Mouse (Mus musculus) liver, embryonic 11.5 days (tissue): ENCODE results near the gene Chmp3. TPM values are rescaled to one million over a fixed set of nuclear protein-coding genes. Genes with fewer than 3 reads are reported as not detected.

ENCODE experiments used
- ATAC-seq: fragments of 200-750 bp; cut with Nextera tagmentation; replicated peaks from 2 replicates; pipeline ENCODE4 v1.8.0; 2017; ENCODE audit warnings: moderate number of reproducible peaks, mild to moderate bottlenecking, moderate TSS enrichment, moderate library complexity; ENCODE audit not compliant: low FRiP score
- DNase-seq: peaks from one replicate; pipeline ENCODE4 v3.0.0-alpha.2; 2017; ENCODE audit warnings: low spot score
- H3K27ac ChIP-seq: fragments of 300-500 bp; sonication (generic); 2 replicates; pipeline ENCODE4 v1.5.1; 2014; ENCODE audit warnings: mild to moderate bottlenecking, low read depth, low read length, control low read depth
- H3K27me3 ChIP-seq: fragments of 300-500 bp; sonication (generic); replicated peaks from 2 replicates; pipeline ENCODE4 v1.6.1; 2014; ENCODE audit warnings: low read length, mixed read lengths; ENCODE audit not compliant: control insufficient read depth, insufficient read depth
- H3K36me3 ChIP-seq: fragments of 300-500 bp; sonication (generic); 2 replicates; pipeline ENCODE4 v1.6.1; 2014; ENCODE audit warnings: mild to moderate bottlenecking, low read length, moderate library complexity, mixed read lengths; ENCODE audit not compliant: control insufficient read depth, insufficient read depth
- H3K4me1 ChIP-seq: fragments of 300-500 bp; sonication (generic); replicated peaks from 2 replicates; pipeline ENCODE4 v1.6.1; 2014; ENCODE audit warnings: low read length, mixed read lengths; ENCODE audit not compliant: control insufficient read depth, insufficient read depth
- H3K4me2 ChIP-seq: fragments of 300-500 bp; sonication (generic); 2 replicates; pipeline ENCODE4 v1.6.1; 2014; ENCODE audit warnings: mild to moderate bottlenecking, control low read depth, moderate library complexity
- H3K4me3 ChIP-seq: fragments of 300-500 bp; sonication (generic); 2 replicates; pipeline ENCODE4 v1.5.1; 2014; ENCODE audit warnings: low read depth, low read length, control low read depth
- H3K9ac ChIP-seq: fragments of 300-500 bp; sonication (generic); 2 replicates; pipeline ENCODE4 v1.6.1; 2014; ENCODE audit warnings: low read depth, low read length, control low read depth
- H3K9me3 ChIP-seq: fragments of 300-500 bp; sonication (generic); 2 replicates; pipeline ENCODE4 v1.6.1; 2016; ENCODE audit warnings: low read length, inconsistent platforms, mixed read lengths; ENCODE audit not compliant: control insufficient read depth
- WGBS: fragments of 180-500 bp; shearing (Covaris S2); extraction: QIAGEN DNeasy Blood & Tissue Kit; methylation state at CpG from one replicate; pipeline ENCODE4 v1.1.7; 2014; 5-methylcytosine and 5-hydroxymethylcytosine counted together
- polyA plus RNA-seq: library from polyadenylated mRNA; unstranded; fragments of >200 nt; fragmentation: Nextera tagmentation; extraction: Ambion mirVana; gene quantifications from 2 replicates; pipeline ENCODE4 v1.2.1, GENCODE M21; 2014

Gene Chmp3
- polyA plus RNA-seq, 1 experiment from 2014 or later = 48.2 TPM

- Histone ChIP-seq H3K4me3 (no peak overlapping the region), H3K27ac (no peak overlapping the region), H3K9ac (no peak overlapping the region), H3K36me3 (peaks cover 3% of the 10 kb centered on the region; the same call in 1 of the 2 replicates), H3K9me3 (no peaks in the 10 kb centered on the region), H3K4me2 (no peak overlapping the region), H3K27me3 (no peaks in the 10 kb centered on the region), H3K4me1 (no peaks in the 10 kb centered on the region)
- 85% methylated on average over 1 of the region's 1 CpGs for WGBS
- no peak for DNase-seq
- peak; percentile 62 for ATAC-seq
These were observed 31.8 kb downstream of the Chmp3 start for GRCm38 (mm10) chr6:71575359-71575758.

- ATAC-seq (no peak), DNase-seq (no peak)
- Histone ChIP-seq H3K9ac (no peak overlapping the region), H3K27ac (no peak overlapping the region), H3K4me3 (no peak overlapping the region), H3K4me1 (no peaks in the 10 kb centered on the region), H3K9me3 (no peaks in the 10 kb centered on the region), H3K4me2 (no peak overlapping the region), H3K27me3 (no peaks in the 10 kb centered on the region), H3K36me3 (peaks cover 7% of the 10 kb centered on the region; the same call in 1 of the 2 replicates)
- 94% methylated on average over 11 of the region's 11 CpGs for WGBS
These were observed 35.9 kb downstream of the Chmp3 start for GRCm38 (mm10) chr6:71579478-71579877.

- Histone ChIP-seq H3K36me3 (peaks cover 8% of the 10 kb centered on the region; the same call in 1 of the 2 replicates), H3K4me3 (no peak overlapping the region), H3K9ac (no peak overlapping the region), H3K4me1 (no peaks in the 10 kb centered on the region), H3K27me3 (no peaks in the 10 kb centered on the region), H3K4me2 (no peak overlapping the region), H3K9me3 (no peaks in the 10 kb centered on the region), H3K27ac (no peak overlapping the region)
- DNase-seq = no peak
- WGBS = 82% methylated on average over 4 of the region's 4 CpGs
- ATAC-seq = no peak
These were observed 39.6 kb downstream of the Chmp3 start for GRCm38 (mm10) chr6:71583198-71583597.

- H3K36me3 ChIP-seq = peaks cover 43% of the 10 kb centered on the region
- no peak for ATAC-seq
These were observed 45.8 kb downstream of the Chmp3 start for GRCm38 (mm10) chr6:71589401-71589800.

DNA sequence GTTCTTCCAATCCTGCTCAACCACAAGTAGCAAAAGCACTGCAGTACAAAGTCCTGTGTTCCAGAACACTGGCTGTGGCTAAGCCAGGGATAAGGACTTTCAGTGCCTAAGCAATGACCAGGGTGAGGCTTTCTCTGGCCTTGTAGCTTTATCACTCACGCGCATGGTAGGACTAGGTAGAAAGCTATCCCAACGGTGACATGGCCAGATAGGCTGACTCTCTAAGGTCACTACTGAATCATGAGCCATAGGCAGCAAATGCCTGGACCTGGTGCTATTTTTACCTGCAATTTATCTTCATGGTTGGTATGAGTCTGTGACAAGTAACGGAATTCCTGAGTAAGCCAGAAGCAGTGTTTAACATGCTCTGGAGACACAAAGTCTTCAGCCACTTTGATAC lies 46.6 kb downstream of the Chmp3 start:
- no peak overlapping the region for H3K4me2 ChIP-seq
- no peak overlapping the region for H3K9ac ChIP-seq
- ATAC-seq (no peak), DNase-seq (no peak)
- H3K27ac ChIP-seq = no peak overlapping the region
- H3K4me3 ChIP-seq = no peak overlapping the region
- no peaks in the 10 kb centered on the region for H3K9me3 ChIP-seq
- H3K27me3 ChIP-seq = no peaks in the 10 kb centered on the region
- no peaks in the 10 kb centered on the region for H3K4me1 ChIP-seq
- WGBS = 89% methylated on average over 4 of the region's 4 CpGs
- peaks cover 46% of the 10 kb centered on the region for H3K36me3 ChIP-seq

More at GRCm38 (mm10) chr6:71589401-71589800, 45.8 kb downstream of the Chmp3 start:
- Histone ChIP-seq H3K4me1 (no peaks in the 10 kb centered on the region), H3K27ac (no peak overlapping the region), H3K4me3 (no peak overlapping the region), H3K9ac (no peak overlapping the region), H3K4me2 (no peak overlapping the region), H3K27me3 (no peaks in the 10 kb centered on the region), H3K9me3 (no peaks in the 10 kb centered on the region)
- DNase-seq = no peak
- 91% methylated on average over 1 of the region's 1 CpGs for WGBS

GRCm38 (mm10) chr6:71607756-71608155 lies 64.2 kb downstream of the Chmp3 start:
- H3K9ac ChIP-seq = no peak overlapping the region
- no peak overlapping the region for H3K27ac ChIP-seq
- H3K4me1 ChIP-seq = peaks cover 9% of the 10 kb centered on the region; the same call in 1 of the 2 replicates
- no peak overlapping the region for H3K4me3 ChIP-seq
- peaks cover 24% of the 10 kb centered on the region for H3K36me3 ChIP-seq
- no peak for ATAC-seq
- H3K9me3 ChIP-seq = no peaks in the 10 kb centered on the region
- H3K27me3 ChIP-seq = no peaks in the 10 kb centered on the region
- DNase-seq = no peak
- 88% methylated on average over 3 of the region's 3 CpGs for WGBS
- H3K4me2 ChIP-seq = no peak overlapping the region

GRCm38 (mm10) chr6:71608994-71609393 lies 65.4 kb downstream of the Chmp3 start:
- no peak for DNase-seq
- no peak for ATAC-seq
- Histone ChIP-seq H3K36me3 (peaks cover 18% of the 10 kb centered on the region), H3K9me3 (no peaks in the 10 kb centered on the region), H3K9ac (no peak overlapping the region), H3K27ac (no peak overlapping the region), H3K27me3 (no peaks in the 10 kb centered on the region), H3K4me2 (no peak overlapping the region), H3K4me1 (peaks cover 9% of the 10 kb centered on the region; the same call in 1 of the 2 replicates), H3K4me3 (no peak overlapping the region)

- DNase-seq (no peak), ATAC-seq (peak; percentile 88)
- Histone ChIP-seq H3K4me3 (no peak overlapping the region), H3K27ac (0 out of 2 replicates have a peak overlapping the region, but pooled peaks have one; percentile 32), H3K4me2 (no peak overlapping the region), H3K9ac (no peak overlapping the region), H3K36me3 (peaks cover 15% of the 10 kb centered on the region), H3K4me1 (peaks cover 9% of the 10 kb centered on the region; the same call in 1 of the 2 replicates), H3K27me3 (no peaks in the 10 kb centered on the region), H3K9me3 (no peaks in the 10 kb centered on the region)
- 62% methylated on average over 7 of the region's 7 CpGs for WGBS
These were observed 66.4 kb downstream of the Chmp3 start for GRCm38 (mm10) chr6:71609968-71610367.

GRCm38 (mm10) chr6:71613225-71613624 lies 69.6 kb downstream of the Chmp3 start:
- Histone ChIP-seq H3K4me1 (peaks cover 9% of the 10 kb centered on the region; the same call in 1 of the 2 replicates), H3K27me3 (no peaks in the 10 kb centered on the region), H3K9me3 (no peaks in the 10 kb centered on the region), H3K9ac (no peak overlapping the region), H3K36me3 (peaks cover 27% of the 10 kb centered on the region), H3K4me2 (no peak overlapping the region), H3K27ac (no peak overlapping the region), H3K4me3 (no peak overlapping the region)
- DNase-seq (no peak), ATAC-seq (no peak)
